Mouse (Mus musculus) megakaryocyte, embryonic 14.5 days (primary cell): ENCODE measurements around the gene Parp4.

Source experiments
- FLI1 ChIP-seq: IDR thresholded peaks from 2 replicates; pipeline ENCODE4 v1.6.1; 2012; ENCODE audit warnings: low read length, inconsistent platforms, mixed read lengths
- GATA1 ChIP-seq: IDR thresholded peaks from 3 replicates; pipeline ENCODE4 v1.6.1; 2012; ENCODE audit warnings: mixed read lengths, low read length, inconsistent platforms, borderline replicate concordance

DNA sequence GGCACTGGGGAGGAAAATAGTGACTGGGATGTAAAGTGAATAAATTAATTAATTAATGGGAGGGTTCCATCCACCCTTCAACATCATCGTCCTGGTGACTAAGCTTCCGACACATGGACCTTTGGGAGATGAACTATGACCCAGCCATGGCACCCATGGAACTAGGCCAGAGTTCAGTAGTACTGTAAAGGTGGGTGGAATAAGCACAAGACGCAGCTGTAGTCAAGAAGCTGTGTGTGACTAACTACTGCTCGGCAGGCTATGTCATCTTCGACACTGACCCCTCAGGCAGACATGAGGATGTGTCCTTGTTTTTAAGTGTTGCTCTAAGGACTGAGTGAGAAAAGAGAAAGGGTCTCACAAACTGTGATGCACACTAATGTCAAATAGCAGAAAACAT lies 29.0 kb downstream of the Parp4 start:
- TF ChIP-seq GATA1 (no peak), FLI1 (no peak)
